Mouse (Mus musculus): ENCODE data around the gene Pole3. TPM values are rescaled to one million over a fixed set of nuclear protein-coding genes. Genes with fewer than 3 reads are reported as not detected.

Gene Pole3
- polyA plus RNA-seq (2017; shearing (Covaris generic)) = 24.9 TPM

DNA sequence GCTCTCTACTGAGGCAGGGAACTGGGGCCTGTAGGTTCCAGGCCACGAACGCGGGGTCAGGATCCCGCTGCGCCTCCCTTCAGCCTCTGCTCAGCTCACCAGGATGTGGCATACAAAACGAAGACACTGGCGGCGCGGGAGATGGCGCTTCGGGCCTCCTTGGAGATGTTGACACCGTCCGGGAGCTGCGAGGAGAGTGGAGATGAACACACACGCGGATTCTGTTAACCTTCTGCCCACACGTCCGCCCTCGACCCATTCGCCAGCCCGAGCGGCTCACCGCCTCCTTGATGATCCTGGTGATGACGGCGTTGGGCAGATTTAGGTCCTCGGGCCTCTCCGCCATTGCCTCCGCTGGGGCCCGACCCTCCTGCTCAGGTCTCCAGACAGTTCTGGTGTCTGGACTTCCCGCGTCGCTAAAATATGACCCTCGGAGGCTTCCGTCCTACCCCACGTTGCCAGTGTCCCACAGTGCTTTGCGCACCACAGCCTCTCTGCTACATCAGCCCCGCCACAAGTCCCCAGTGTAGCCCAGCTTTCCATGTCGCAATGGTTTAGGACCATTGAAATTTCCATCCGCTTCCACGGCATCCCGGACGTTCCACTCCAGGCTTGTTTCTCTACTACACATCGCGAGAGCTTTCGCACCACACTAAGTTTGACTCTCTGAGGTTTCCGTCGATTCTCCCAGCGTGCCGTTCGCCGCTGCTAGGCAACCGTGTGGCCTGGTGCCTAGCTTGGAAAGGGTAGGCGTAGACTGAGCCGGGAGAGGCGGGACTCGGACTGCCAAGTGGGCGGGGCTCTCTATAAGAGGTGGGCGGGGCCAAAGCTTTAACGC is at the start of gene Pole3, which contains the start of gene 4933430I17Rik:
Gene Pole3, minus strand, starts transcription at position 418 of the 838 bp plus-strand sequence.
Gene 4933430I17Rik, plus strand, starts transcription at position 719 of the 838 bp plus-strand sequence.

GRCm38 (mm10) chr4:62559797-62560329 is 35.0 kb upstream of the Pole3 start, which contains the start of gene Rgs3:
Gene Rgs3, plus strand, starts transcription at chr4:62559847.

DNA sequence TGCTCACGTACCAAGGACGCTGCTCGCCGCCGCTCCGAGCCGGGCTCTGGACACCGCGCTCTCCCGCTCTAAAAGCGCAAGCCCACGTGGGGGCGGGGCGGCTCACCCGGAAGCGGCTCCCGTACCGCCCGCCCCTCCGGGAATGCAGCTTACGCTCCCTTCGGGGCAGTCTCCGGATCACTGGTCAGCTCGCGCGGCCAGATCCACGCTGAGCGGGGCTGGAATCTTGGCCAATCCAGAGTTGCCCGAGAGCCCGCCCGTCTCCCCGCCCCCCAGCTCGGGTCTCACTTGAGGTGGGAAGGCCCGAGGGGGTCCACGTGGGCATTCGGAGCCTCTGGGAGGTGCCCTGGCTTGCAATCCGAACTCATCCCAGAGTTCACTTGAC is 5.0 kb downstream of the Pole3 start, which contains the start of gene Alad:
Gene Alad, minus strand, starts transcription at position 70 of the 385 bp plus-strand sequence.

DNA sequence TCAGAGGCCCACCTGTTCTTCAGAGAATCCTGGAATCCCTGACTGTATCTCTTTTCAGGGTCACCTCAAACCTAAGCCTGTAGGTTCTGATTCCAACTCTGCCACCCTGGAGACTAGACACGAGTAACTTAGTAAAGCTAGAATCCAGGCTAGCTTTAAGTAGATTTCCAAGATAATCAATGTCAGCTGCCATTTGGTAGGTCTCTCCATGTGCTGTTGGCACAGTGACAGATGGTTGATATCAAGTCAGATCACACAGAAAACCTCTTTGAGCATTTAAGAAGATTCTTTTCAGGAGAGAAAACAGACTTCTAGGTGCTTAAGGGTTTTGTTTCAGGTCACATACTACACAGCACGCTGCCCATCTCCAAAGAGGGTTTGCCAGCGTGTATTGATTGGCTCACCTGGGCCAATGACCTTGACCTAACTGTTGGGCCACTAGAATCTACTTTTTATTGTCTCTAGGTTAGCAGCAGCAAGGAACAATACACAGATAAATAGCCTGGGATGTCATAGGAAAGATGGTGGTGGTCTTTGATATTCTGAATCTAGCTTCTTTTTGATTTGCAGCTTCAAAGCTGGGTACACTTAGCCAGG is 21.4 kb downstream of the Pole3 start, which contains the start of gene Hdhd3:
Gene Hdhd3, minus strand, starts transcription at position 94 of the 597 bp plus-strand sequence.

GRCm38 (mm10) chr4:62479937-62480708 is 44.7 kb downstream of the Pole3 start, which contains the start of gene Bspry:
Gene Bspry, plus strand, starts transcription at chr4:62480053.

Other genes with a start within 250 kb of the Pole3 start
- 62.1 TPM for gene Fkbp15, start 164.5 kb downstream of the Pole3 start, polyA plus RNA-seq (2017; shearing (Covaris generic))
- 7.9 TPM for gene Slc31a1, start 164.3 kb downstream of the Pole3 start, polyA plus RNA-seq (2017; shearing (Covaris generic))
- gene Cdc26, start 116.4 kb downstream of the Pole3 start, polyA plus RNA-seq (2017; shearing (Covaris generic)) = 91.5 TPM
- 26.6 TPM for gene Prpf4, start 116.3 kb downstream of the Pole3 start, polyA plus RNA-seq (2017; shearing (Covaris generic))
- not detected for gene Rnf183, start 89.8 kb downstream of the Pole3 start, polyA plus RNA-seq (2017; shearing (Covaris generic))
- 0.34 TPM for gene Wdr31, start 54.2 kb downstream of the Pole3 start, polyA plus RNA-seq (2017; shearing (Covaris generic))
- 2.7 TPM for gene Bspry, start 45.0 kb downstream of the Pole3 start, polyA plus RNA-seq (2017; shearing (Covaris generic))
- 0.98 TPM for gene Hdhd3, start 21.6 kb downstream of the Pole3 start, polyA plus RNA-seq (2017; shearing (Covaris generic))
- 41.6 TPM for gene Alad, start 5.2 kb downstream of the Pole3 start, polyA plus RNA-seq (2017; shearing (Covaris generic))
- gene 4933430I17Rik, start 301 bp upstream of the Pole3 start, polyA plus RNA-seq (2017; shearing (Covaris generic)) = not detected
- gene Rgs3, start 34.8 kb upstream of the Pole3 start, polyA plus RNA-seq (2017; shearing (Covaris generic)) = 99.2 TPM